Mouse (Mus musculus) olfactory bulb, adult 2 months (tissue): ENCODE data around the gene Rdx.

Experiments used
- CTCF ChIP-seq: fragments of 200-500 bp; IDR thresholded peaks from 2 replicates; pipeline ENCODE4 v1.5.1; 2012; ENCODE audit warnings: low read depth, mild to moderate bottlenecking, low read length, moderate library complexity; ENCODE audit not compliant: insufficient read depth
- POLR2A ChIP-seq: fragments of 200-500 bp; IDR thresholded peaks from 2 replicates; pipeline ENCODE4 v1.6.1; 2012; ENCODE audit warnings: mild to moderate bottlenecking, low read depth, low read length, moderate library complexity; ENCODE audit not compliant: insufficient read depth

DNA sequence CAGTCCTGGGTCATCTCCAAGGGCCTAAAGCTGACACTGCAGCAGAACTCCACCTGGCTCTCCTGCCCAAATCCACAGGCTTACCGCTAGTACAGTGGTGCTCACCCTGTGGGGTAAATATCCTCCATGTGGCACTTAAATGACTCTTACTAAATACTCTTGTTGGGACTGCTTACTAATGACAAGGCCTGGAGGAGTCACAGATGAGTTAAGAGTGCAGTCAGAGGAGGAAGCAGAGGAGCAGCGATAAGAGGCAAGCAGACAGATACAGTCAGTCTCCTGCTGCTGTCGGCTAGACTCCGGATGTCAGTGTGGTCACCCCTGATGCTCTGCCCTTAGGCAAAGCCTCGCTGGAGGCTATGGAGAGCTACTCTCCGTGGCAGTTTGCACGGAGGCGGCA is 46.1 kb downstream of the Rdx start:
- TF ChIP-seq POLR2A (no peak), CTCF (no peak)
